Mouse (Mus musculus) embryo, embryonic 11.5 days (tissue): Measurements from ENCODE around the gene Sgk1.

ENCODE experiments used
- DNase-seq: peaks from one replicate; pipeline ENCODE4 v3.0.0-alpha.2; 2012; ENCODE audit warnings: low read depth, low spot score

The Sgk1 gene

DNA sequence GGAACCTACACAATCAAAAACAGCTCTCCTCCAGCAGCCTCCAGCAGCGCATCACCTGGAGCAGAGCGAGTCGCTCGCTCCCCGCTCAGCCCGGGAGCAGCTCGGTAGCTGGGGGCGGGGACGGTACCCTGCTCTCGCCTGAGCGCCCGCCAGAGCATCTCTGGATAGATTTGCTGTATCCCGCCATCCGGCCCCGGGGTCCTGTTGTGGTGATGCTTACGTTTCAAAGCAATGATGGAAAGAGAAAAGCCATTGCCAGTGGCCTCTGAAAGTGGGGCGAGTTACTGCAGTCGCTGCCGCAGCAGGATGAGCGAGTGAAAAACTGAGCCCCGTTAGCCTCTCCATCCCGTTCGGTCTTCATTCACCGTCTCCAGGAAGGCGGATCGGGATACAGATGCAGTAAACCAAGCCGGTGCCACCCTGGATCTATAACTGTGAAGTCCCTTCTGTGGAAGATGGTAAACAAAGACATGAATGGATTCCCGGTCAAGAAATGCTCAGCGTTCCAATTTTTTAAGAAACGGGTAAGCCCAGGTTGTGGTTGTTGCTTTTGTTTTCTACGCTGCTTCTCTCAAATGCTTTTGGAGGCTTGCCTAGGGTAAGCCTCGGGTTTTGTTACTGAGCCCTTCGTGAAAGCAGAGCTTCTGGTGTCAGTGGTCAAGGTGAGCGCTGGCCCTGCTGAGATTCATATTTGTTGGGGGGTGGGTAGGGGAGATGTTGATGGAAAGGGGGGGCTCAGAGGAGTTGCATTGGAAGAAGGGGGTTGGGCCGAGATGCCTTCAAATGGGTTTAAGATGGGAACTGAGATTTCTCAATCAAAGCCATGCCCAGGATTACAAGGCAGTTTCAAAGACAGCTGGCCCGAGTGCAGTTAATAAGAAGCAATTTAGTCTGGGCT lies at the start of gene Sgk1:
Sgk1 (plus strand) TSS at position 1 of the 898 bp plus-strand sequence.
- DNase-seq: no peak

DNA sequence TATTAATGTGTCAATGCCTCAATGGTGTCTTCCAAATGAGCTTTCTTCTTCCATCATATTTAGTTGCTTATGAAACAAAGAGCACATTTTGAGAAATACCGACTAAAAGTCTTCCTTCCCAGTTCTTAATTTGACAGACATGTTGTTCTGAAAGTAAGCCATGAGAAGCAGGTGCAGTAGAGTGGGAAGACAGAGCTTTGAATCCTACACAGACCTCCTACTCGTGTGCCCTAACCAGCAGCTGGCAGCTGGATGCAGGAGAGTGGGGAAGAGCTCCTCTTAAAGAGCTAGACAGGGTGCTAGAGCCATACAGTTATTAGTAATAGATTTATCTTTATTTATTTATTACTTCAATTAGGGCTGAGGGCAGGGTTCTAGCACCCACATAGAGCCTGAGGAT lies 49.7 kb upstream of the Sgk1 start:
- DNase-seq: no peak

GRCm38 (mm10) chr10:21833757-21834156 lies 48.2 kb upstream of the Sgk1 start:
- DNase-seq: no peak

DNA sequence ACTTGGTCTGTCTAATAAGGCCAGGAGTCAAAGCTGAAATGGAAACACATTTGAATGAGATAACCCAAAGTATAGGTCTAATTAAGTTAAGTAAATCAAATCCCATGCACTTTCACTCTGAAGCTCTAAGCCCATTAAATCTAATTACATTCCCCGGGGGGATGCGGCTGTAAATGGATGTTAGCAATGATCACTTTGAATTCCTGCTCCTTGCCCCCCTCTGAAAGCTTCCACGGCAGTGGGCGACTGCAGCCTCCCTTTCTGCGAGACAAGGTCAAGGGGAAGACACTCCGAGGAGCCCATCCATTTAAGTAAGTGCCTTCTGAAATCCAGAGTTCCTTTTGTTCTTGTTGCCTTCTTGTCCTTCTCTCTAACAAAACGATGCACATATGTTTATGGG lies 46.9 kb upstream of the Sgk1 start:
- DNase-seq: no peak

DNA sequence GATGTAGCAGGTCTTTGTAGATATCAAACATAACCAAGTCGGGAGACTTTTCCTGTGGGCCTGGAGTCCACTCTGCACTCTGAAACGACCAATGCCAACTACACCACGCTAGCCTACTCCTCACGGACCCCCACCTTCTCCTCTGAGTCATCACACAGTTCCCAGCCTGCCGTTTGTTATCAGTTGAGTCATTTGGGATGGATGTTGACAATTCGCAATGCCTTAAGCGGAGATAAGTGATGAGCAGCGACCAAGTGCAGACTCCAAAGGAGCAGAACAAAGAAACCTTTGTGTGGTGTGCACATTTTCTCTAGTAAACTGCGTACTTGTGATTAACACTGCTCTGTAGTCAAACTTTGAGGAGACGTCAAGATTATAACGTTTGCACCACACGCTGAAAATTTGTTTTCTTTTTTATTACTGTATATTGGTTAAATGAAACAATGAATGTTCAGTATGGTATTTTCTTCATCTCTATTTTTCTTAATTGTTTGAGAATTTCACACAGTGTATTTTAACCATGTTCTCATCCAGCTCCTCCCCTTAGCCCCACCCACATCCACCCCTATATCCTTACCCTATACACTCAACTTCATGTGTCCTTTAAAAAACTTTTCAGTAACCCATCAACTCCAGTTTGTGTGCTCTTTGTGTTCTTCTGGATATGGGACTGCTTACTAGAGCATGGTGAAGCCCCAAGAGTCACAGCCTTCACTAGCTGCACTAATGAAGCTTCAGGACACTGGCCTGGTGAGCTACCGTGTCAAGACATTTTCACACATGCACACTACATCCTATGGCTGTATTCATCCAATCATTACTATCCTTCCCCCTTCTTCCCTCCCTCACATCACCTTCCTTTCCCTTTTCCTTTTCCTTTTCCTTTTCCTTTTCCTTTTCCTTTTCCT lies 42.5 kb upstream of the Sgk1 start:
- no peak for DNase-seq

DNA sequence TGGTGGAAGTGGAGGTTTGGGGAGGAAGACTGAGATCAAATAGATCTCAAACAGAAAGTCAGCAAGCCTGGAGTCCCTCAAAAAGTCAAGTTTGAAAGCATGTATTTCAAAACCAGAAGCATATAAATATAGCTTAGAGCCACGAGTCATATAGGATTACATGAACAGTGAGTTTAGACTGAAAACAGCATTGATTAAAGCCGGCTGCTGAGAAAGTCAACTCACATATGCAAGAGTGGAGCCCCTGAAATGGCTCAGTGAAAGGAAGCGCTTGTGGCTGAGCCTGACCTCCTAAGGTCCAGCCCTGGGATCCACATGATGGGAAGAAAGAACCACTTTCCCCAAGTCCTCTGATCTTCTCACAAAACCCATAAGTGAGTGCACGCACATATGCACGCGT lies 38.7 kb upstream of the Sgk1 start:
- DNase-seq: no peak

DNA sequence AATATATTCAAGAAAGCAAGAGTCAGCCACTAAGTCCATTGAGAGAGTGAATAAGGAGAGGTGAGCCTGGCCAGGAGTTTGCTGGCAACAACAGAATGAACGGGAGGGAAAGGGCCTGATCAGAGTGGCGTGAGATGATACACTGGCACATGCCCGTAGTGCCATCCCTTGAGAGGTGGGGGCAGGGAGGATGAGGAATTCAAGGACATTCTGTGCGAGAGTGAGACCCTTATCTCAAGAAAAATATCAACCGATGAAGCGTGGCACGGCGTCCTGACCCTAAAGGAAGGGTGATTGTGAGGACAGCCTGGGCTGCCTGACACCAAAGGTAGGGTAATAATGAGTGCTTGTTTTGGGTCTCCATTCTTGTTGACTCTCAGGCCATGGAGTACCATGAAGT lies 38.1 kb upstream of the Sgk1 start:
- no peak for DNase-seq

DNA sequence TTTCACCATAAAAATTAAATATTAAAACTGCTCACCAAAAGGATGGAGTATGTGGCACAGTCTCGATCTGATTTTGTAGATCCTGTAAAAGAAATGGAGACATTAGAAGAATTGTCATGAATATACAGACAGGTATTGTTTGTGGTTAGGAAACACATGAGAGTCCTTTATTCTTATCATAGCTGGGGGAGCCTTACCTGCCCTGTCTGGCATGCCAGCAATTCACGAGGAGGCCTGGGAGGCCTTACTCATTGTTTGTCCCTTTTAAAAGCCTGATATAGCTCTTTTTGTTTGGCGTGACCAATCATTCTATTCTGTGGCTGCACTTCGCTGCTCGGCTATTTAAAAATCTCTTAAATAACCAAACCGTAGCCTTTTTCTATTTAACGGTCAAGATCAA lies 37.6 kb upstream of the Sgk1 start:
- DNase-seq: no peak

- no peak for DNase-seq
Measured at GRCm38 (mm10) chr10:21845601-21846282, 36.2 kb upstream of the Sgk1 start.

DNA sequence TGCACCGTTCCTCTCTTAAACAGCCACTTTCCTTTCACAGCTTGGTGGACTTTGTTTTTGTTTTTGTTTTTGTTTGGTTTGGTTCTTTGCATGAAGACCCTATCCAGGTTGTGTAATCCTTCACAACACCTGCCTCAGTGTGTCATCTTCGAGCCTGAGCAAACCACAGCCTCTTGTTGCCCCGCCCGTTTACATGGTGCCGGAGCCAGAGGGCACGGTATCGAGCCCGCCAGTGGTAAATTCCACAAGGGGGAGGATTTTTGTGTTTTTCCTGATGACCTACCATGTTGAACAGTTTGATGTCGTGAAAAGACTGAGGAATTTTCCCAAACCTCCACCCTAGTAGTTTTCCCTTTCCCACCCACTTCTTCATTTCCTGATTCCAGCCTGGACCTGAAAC lies 35.6 kb upstream of the Sgk1 start:
- no peak for DNase-seq

DNA sequence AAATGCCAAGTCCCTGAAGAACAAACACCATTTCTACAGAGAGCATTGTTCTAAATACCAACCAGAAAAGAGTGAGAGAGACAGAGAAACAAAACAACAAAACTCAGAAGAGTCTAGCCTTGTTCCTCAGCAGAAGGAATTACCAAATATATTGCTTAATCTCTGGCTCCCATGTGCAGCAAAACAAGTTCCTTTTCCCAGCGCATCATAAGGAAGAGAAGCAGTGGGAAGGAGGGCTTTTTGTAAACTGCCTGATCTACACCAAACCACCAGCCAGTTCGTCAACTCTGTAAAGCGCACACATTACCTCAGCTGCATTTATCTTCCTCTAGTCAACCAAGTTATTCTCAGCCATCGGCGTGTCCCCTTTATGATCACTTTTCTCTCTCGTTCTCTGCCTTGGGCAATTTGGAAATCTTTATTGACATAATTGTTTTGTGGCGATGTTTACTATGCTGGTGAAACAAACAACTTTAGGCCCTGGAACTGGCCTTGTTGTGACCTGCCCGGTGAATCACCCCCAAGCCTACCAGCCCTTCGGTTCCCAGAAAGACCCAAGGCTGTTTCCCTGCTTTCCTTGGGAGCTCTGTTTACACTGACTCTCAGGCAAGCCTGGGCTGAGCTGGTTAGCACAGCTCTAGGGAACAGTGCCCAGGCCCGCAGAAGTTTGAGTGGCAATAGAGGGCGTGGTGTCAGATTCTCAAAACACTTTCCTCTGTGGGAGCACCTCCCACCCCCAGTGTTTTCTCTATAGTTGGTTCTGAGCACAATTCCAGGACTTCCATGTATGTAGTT lies 34.8 kb upstream of the Sgk1 start:
- no peak for DNase-seq

DNA sequence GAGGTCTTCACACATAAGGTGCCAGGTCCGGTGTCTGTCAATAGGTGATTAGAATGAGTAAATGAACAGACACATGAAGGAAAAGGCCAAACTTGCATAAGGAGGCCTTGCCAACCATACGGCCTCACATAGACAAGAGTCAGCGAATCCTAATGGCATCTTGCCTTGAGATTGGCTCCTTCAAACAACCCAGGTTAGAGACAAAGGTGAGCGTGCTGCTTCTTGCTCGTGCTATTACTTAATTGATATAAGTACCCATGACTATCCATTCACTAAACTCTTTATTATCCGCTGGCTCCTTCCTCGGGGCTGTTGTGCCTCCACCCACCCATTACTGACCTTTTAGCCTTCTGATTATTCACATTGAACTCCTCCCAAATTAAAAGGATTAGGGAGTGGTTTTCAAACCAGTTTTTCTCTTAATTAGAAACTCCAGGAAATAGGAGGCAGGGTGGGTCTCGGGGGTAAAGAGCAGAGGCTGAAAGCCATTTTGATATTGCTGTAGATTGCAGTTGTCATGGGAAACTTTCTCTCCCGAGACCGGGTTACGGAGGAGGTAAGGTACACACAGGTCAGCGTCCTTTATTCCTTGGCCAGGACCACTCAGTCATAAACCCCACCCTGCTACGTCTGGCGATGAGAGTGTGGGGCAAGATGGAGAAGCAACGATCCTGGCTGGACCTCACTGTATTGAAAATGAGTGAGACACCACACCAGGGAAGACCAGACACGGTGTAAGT lies 33.9 kb upstream of the Sgk1 start:
- no peak for DNase-seq

DNA sequence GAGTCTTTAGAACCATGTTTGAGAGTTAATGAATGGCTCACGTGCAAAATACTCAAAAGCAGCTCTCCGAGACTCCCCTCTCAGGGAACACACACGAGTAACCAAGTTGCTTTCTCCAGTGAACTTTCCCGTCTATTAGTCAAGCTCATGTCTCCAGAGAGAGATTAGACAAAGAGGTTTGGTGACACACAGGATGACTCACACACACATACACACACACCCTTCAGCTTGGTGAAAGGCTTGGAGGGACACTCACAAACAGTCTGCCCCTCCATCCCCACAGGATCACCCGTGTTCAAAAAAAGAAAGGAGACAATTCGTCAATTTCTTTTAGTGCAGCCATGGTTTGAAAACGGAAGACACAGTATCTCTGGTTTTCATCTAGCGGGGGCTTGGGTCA lies 32.7 kb upstream of the Sgk1 start:
- DNase-seq: no peak

DNA sequence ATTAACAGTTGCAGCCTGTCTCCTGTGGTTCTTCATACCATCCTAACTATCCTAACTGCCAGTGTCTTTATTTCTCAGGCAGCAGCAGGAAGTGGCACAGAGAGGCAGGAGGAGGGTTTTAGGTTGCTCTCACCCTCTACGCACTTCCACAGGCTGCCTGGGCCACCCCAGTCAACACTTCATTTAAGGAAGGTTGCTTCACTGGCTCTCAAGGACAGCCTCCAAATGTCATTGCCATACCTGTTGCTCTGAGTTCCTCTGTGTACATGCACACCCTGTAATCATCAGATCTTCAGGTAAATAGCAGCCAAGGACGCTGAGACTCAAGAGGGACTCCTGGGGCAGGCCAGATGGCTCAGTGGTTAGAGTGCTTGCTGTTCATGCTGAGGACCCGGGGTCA lies 31.7 kb upstream of the Sgk1 start:
- no peak for DNase-seq

DNA sequence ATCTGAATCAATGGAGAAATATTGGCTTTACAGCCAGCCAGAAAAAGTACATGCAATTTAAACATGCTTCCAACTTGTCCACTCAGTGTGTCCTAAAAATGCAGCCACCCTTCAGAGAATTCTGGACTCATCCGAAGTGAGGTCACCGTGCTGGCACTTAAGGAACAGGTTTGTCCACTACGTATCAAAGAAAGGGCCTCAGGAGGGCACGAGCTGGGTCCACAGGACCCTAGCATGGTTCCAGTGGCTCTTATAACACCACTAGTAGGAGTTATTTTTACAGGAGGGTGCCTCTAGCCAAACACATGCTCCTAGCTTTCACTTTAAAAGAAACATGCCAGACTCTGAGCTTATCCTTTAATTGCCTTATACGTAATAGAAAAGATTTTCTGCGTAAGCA lies 28.9 kb upstream of the Sgk1 start:
- DNase-seq: no peak

DNA sequence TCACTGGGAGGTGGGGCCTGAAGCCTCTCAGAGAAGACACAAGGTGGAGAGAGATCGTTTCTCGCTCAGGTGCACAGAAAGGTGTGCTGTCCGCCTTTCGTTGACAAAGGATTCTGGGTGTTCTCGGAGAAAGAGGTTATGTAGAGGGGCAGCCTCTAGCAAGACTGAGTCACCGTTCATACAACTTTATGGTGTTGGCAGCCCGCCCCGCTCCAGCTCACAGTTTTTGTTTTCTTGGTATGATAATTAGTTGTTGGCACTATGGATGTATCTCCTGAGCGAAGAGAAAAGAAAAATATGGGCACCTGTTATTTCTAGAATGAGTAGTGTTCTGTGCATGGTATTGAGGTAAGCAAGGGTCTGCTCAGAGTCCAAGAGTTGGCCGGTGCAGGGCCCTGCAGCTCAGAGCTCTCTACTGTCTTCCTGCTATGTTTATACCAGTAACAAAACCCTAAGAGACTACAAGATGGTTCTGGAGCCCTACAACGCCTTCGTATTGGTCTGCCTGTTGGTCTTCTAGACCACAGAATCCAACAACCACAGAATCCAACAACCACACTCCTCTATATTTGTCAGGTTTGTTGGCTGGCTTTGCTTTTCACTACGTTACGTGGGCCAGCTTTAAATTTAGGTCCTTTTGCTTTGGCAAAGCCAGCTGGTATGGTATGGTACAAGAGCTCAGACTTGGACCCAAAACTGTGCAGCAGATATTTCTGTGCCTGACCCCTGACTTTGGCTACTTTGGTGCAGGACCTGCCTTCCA lies 28.2 kb upstream of the Sgk1 start:
- DNase-seq: no peak

- no peak for DNase-seq
Measured at GRCm38 (mm10) chr10:21855338-21855737, 26.6 kb upstream of the Sgk1 start.

GRCm38 (mm10) chr10:21857676-21858075 lies 24.3 kb upstream of the Sgk1 start:
- DNase-seq: no peak

GRCm38 (mm10) chr10:21858437-21858974 lies 23.5 kb upstream of the Sgk1 start:
- no peak for DNase-seq

DNA sequence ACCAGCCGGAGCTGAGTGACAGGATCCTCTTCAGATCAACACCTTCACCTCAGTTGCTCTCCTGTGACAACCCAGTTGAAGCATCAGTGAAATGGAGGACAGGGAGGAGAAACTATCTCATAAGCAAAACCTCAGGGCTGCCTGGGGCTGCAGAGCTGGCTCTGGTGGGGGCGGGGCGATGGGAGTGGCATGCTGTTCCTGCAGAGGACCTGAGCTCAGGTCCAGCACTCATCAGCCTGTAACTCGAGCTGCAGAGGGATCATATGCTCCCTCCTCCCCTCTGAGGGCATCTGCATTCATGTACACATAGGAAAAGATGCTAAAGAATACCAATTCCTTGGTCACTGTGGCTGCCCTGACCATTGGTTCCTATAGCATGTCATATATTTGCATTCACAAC lies 15.5 kb upstream of the Sgk1 start:
- no peak for DNase-seq
